Mouse (Mus musculus) c-Kit-positive CD71-negative TER-119-negative erythroid progenitor cells, embryonic 14.5 days (primary cell): ENCODE measurements around the gene Tsr2.
A peak's percentile ranks its signal among the peaks of the same experiment; 100 is the strongest.

Experiments
- DNase-seq: peaks from one replicate; pipeline ENCODE4 v3.0.0-alpha.2; 2013; ENCODE audit warnings: low read depth

Tsr2 gene

DNA sequence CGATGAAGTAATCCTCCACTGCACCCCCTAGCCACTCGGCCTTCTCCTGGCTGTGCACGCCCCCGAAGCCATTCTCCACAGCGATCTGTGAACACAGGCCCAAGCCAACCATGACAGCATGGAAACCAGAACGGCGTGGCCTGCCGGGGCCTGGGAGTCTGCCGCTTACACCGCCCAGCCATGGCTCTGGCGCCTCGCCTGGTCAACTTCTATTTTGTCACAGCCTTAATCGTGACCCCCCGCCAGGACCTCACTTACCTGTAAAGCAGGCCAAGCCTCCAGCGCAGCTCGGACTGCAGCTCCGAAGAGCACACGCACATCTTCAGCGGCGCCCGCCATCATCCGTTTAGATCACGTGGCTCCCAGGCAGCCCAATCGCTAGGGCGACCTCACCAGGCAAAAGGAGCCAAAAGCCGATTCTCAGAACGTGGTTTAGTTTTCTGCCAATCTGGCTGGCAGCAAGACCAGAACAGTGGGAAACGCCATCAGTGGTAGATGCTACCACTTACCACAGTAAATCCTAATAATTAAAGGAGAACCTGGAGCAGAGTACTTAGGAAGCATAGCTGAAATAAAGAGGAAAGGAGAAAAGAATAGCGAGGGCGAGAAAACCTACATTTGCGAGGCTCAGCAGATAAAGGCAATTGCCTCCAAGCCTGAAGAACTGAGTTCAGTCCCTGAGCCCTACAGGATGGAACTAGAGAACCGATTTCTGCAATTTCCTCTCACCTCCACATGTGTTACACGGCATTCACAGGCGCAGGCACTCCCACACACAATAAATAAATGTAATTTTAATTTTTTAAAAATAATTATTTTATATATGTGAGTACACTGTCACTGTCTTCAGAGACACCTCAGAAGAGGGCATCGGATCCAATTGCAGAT lies at the start of gene Tsr2:
Gene Tsr2, minus strand, starts transcription at position 373 of the 888 bp plus-strand sequence.
- DNase-seq: peak; percentile 44

- DNase-seq: no peak
These were observed 36.4 kb upstream of the Tsr2 start for GRCm38 (mm10) chrX:151132785-151133184.

- DNase-seq: no peak
These were observed 34.1 kb upstream of the Tsr2 start for GRCm38 (mm10) chrX:151130493-151130892.

GRCm38 (mm10) chrX:151123933-151124332 lies 27.6 kb upstream of the Tsr2 start:
- DNase-seq: no peak

GRCm38 (mm10) chrX:151117432-151117831 lies 21.1 kb upstream of the Tsr2 start:
- DNase-seq: no peak

GRCm38 (mm10) chrX:151116795-151117194 lies 20.5 kb upstream of the Tsr2 start:
- DNase-seq: no peak

GRCm38 (mm10) chrX:151107301-151108067 lies 11.1 kb upstream of the Tsr2 start:
- no peak for DNase-seq

DNA sequence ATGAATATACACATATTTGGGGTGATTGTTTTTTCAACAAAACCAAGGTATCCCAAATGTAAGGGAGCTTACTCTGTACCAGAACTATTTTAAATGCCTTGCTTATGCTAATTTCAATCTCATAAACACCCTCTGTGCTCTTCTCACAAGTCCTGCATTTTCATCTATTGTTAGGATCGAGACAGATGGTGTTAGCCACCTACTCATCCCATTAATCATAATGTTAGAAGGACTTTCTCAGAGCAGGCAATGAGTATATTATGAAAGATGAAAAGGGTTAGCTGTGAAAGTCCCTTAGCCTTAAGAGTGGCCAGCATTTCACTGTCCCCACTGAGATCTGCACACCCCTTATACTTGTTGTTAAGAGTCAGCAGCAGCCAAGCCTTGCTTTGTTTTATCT lies 8.9 kb downstream of the Tsr2 start:
- DNase-seq: no peak

DNA sequence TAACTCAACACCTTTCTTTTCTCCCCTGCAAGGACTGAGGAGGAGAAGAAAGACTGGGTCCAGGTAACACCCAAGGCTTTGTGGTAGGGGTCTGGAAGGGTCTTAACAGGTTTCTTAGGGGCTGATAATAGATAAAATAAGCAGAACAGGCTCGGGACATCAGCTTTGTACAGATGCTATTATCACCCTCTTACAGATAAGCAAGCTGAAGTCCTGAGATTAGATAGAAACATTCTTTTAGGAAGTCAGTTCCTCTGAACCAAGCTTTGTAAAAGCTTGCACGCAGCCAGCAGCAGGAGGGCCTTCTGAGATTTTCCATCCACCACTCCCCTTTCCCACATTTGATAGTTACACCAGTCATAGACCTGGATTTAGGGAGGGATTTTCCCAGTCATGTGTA lies 10.7 kb downstream of the Tsr2 start:
- DNase-seq: no peak

DNA sequence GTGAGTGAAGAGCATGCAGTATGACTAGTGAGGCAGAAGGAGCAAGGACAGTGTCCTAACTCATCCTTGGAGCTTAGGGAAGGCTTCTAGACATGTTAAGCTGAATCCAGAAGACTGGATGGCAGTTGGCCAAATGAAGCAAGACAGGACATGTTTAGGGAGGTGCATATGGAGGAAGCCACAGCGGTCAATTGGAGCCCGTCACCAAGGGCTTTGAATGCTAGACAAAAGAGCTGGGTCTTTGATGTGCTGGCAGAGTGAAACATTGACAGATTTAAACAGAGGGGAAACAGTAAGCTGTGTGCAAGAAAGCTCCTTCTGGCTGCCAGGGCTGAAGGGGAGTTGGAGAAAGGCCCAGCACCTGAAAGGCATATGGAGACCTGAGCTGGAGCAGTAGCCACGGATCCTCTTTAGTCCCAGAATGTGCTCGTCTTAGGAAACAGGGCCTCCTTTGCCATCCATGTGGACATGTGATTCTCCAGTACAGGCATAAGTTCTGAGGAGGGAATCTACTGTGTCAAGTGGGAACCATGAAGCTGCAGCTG lies 19.3 kb downstream of the Tsr2 start:
- DNase-seq: no peak

DNA sequence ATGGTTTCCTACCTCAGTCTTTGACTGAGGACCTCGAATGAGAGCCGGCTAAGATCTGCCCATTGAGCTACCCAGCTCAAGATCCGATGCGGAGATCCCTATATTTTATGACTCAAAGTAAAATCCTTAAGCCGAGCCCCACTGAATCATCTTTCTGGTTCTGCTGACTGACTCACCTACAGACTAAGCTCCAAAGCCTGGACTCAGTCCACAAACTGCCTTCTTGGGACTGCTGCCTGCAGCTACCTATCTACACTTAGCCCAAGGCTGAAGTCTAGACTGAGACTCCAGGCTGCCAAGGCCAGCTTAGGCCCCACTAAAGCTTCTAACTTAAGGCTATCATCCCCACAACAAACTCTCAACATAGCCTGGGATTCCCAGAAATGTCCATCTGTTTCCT lies 20.3 kb downstream of the Tsr2 start:
- DNase-seq: no peak

DNA sequence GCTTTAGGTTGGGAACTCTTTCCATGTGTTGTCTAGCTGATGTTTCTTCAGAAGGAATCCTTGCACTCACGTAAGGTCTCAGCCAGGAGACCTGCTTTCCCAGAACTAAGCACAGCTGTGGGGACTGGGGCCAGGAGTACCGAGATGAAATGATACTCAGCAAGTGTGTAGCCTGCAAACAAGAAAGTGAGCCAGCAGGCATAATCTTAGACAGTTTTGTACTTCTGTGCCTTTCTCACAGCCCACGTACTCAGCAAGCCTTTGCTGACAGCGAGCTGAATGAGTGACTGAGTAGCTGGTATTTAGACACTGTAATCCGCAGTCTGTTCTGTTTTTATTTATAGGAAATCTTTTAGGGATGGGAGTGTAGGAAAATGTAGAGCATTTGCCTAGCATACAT lies 28.5 kb downstream of the Tsr2 start:
- DNase-seq: no peak

GRCm38 (mm10) chrX:151066071-151066666 lies 30.2 kb downstream of the Tsr2 start:
- no peak for DNase-seq

DNA sequence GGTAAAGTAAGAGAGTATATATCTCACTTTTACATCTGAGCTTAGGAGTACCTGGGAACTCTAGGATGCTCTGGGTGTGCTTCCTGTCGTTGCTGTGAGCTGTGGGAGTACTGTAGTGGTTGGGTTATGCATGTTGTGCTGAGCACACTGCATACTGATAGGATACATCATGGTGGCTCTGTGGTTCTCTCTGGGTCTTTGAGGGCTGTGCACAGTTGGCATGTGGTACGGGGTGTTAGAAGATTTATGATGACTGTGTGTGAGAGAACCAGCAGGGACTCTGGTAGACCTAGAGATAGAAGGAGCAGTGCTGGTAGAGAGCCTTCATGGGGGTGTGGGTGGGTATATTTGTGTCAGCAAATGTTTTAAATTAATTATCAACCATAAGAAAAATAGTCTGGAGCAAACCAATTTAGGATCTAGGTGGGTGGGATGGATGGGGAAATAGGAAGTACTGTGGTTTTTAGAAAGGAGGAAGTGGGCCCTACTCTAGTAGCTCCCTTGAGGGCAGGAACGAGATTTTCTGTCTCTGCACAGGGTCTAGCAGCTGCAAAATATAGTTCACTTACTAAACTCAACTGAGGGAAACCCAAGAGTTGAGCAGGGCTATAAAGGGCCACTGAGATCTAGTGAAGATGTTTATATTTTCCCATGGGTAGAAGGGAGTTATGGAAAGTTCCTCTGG lies 34.6 kb downstream of the Tsr2 start:
- DNase-seq: no peak

DNA sequence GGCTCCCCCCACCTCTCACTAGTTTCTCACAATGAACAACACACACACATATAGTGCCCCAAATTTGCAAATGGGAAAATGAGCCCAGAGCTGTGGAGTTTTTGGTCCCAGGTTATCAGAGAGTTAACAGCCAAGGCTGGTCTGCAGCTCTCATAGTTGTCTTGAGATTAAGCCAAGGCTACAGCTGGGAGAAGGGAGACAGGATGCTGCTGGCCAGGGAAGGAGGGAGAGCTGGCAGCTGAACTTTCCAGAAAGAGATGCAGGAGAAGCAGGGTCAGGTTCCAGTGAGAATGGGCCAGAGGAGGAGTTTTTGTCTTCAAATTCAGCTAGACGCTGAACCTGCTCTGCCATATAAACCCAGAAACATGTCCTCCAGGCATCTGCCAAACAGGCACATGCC lies 37.0 kb downstream of the Tsr2 start:
- no peak for DNase-seq

GRCm38 (mm10) chrX:151055559-151055958 lies 40.8 kb downstream of the Tsr2 start:
- no peak for DNase-seq

DNA sequence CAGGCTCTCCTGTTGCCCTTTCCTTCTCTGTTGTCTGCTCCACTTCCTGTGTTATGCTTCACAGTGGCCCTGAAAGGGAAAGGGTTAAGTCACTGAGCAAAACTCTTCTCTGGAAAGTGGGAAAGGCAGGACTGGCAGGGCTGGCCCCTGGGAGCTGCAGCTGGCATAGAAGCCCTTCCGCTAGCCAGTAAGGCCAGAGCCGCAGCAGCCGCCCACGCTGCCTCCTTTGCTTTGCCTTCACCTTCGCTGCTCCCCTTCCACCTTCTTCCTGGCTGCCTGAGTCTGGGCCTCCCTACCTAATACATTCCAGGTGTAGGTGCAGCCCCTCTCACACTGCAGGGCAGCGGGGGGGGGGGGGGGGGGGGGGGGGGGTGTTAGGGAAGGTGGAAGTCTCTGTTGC lies 41.9 kb downstream of the Tsr2 start:
- DNase-seq: no peak

- DNase-seq: no peak
These were observed 46.0 kb downstream of the Tsr2 start for GRCm38 (mm10) chrX:151050337-151050736.

GRCm38 (mm10) chrX:151049661-151050215 lies 46.6 kb downstream of the Tsr2 start:
- no peak for DNase-seq

- no peak for DNase-seq
These were observed 48.8 kb downstream of the Tsr2 start for GRCm38 (mm10) chrX:151047431-151048058.

DNA sequence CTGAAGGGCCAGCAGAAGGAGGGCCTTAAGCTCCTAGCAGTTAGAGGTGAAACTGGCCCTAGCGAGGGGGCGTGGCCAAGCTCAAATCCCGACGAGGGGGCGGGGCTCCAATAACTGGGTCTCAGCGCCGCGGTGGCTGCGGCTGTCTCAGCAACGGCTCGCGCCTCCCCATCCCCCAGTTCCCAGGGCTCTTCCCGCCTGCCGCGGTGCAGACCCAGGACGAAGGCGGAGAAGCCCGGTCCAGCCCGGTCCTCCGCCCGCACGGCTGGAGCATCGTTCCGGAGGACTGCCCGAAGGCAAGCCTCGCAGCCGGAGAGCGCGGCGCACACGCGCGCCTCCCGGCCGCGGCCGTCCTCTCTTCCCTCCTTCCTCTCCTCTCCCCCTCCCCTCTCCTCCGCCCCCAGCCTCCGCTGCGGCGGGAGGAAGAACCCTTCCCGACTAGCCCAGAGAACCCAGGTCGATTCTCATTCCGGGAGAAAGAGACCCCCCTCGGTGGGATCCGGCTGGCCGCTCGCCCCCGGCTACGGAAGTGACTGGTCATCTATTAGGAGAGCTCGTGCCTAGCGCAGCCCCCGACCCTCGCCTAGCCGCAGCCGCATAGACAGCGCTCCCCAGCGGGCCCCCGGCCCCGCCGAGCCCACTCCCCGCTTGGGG lies 49.4 kb downstream of the Tsr2 start:
- no peak for DNase-seq
